Mouse (Mus musculus) 3T3-L1 (cell line): ENCODE results near the gene Tnnc1.

Source experiments
- DNase-seq: peaks from one replicate; pipeline ENCODE4 v3.0.0-alpha.2; 2015; ENCODE audit warnings: low read depth, low spot score

Gene Tnnc1

DNA sequence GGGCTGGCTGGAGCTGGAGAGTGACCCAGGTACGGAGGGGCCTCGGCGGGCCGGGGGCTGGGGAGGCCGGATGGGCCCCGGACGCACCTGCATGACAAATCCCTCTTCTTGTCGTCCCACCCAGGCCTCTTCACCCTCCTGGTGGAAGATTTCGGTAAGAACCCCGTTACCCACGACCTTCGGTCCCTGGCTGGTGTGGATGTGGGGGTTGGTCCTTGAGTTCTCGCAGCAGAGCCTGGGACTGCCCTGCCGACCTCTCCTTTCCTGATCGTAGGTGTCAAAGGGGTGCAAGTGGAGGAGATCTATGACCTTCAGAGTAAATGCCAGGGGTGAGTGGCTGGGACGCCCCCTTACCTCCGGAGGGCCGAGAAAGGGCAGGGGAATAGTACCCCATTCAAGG, 43.5 kb downstream of the Tnnc1 start:
- no peak for DNase-seq

DNA sequence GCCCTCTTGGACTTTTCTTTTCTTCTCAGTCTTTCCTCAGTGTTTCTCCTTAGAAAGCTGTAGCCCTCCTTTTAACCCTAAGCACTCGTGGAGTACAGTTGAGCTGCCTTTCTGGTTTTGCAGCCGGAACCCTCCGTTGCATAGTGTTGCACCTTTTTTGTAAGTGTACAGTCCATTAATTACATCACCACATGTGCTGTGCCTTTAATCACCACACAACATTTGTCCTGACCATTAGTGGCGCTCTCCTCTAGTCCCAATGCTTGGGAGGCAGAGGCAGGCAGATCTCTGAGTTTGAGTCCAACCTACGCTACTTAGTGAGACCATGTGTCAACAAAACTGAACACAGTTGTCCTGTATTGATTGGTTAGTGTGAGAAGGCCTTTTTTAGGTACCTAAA, 44.0 kb downstream of the Tnnc1 start:
- DNase-seq = no peak

DNA sequence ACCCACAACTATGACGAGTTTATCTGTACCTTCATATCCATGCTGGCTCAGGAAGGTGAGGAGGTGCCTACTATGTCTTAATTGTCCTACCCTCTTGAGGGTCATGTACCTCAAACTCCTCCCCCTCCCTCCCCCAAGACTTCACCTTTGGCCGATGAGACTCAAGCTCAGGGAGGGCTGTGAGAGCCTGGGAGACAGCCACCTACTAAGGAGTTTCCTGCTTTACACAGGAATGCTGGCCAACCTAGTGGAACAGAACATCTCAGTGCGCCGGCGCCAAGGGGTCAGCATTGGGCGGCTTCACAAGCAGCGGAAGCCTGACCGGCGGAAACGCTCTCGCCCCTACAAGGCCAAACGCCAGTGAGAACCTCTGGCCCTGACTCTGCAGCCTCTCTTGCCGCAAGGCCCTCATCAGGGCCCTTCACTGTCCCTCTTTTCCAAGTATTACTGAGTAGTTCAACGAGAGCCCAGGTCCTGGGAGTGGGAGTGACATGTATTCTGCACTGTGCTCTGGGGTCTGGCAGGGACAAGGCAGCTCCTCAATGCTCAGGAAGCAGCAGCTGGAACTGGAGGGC, 50.5 kb downstream of the Tnnc1 start:
- DNase-seq = no peak

DNA sequence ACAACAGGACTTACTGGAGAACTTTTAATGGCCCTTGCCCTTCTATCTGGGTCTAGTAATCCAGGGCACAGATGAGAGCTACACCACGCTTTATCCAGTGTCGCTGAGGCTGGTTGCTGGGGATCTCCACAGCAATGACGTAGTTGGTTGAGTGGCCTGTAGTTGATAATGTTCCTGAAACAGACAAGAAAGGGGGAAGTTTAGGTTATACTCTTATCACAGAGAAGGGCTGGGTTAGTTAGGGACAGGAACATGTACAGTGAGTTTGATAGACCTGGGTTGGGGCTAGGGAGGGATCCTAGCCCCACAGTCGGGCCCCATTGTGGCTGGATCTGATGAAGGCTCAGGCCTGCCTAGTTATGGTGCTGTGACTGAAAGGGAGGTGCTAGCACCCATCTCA, 52.3 kb downstream of the Tnnc1 start:
- no peak for DNase-seq

DNA sequence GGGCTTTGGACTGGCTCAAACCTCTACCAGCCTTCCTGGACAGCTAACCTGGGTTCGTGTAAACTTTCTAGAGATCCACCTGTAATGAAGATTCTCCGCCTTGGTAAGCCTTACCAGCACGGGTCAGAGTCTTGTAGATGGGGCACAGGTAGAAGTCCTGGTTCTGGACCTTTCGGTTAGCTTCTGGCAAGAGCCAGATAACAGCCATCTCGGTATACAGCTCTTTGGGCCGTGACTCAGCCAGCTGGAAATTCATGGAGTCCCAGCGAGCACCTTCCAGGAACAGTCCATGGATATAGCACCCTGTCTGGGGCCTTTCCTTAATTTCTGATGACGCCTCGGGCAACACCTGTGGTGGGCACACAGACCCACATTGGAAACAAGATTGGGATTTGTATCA, 52.8 kb downstream of the Tnnc1 start:
- no peak for DNase-seq
